Mouse (Mus musculus): ENCODE data around the gene Tas1r2. TPM values are rescaled to one million over a fixed set of nuclear protein-coding genes. Genes with fewer than 3 reads are reported as not detected.

The Tas1r2 gene
- total and polyA plus RNA-seq, 2 experiments from 2014 or later, result not detected

GRCm38 (mm10) chr4:139650907-139651306 is 2.4 kb upstream of the Tas1r2 start:
- peaks cover 20% of the 10 kb centered on the region for H3K36me3 ChIP-seq (ENCODE audit: insufficient read depth, low read length)
- H3K4me1 ChIP-seq (ENCODE audit: insufficient read depth, low read length), result no peaks in the 10 kb centered on the region
- WGBS, result 60% methylated on average over 11 of the region's 11 CpGs
- no peaks in the 10 kb centered on the region for H3K27me3 ChIP-seq (ENCODE audit: insufficient read depth, low read length)
- no peak overlapping the region; the same call in 1 of the 2 replicates for H3K9ac ChIP-seq (replicated peaks; ENCODE audit: low read length, poor library complexity, severe bottlenecking)
- DNase-seq (ENCODE audit: low spot score), result no peak
- no peaks in the 10 kb centered on the region for H3K9me3 ChIP-seq (ENCODE audit: low read length)
- no peak for ATAC-seq (ENCODE audit: low FRiP score)
- no peak overlapping the region for H3K4me3 ChIP-seq (ENCODE audit: low read depth, low read length)
- TF ChIP-seq CTCF (IDR thresholded peaks at IDR 0.05), result no peak
- no peak overlapping the region for H3K4me2 ChIP-seq (ENCODE audit: low read depth, low read length, poor library complexity, severe bottlenecking)
- H3K27ac ChIP-seq (ENCODE audit: low read depth, low read length), result no peak overlapping the region

GRCm38 (mm10) chr4:139661897-139662296 is 8.6 kb downstream of the Tas1r2 start:
- Histone ChIP-seq H3K9me3 (ENCODE audit: low read length) (no peaks in the 10 kb centered on the region), H3K27me3 (ENCODE audit: insufficient read depth, low read length) (no peaks in the 10 kb centered on the region), H3K4me3 (ENCODE audit: low read depth, low read length) (no peak overlapping the region), H3K9ac (replicated peaks; ENCODE audit: low read length, poor library complexity, severe bottlenecking) (no peak overlapping the region), H3K36me3 (ENCODE audit: insufficient read depth, low read length) (no peaks in the 10 kb centered on the region), H3K27ac (ENCODE audit: low read depth, low read length) (no peak overlapping the region), H3K4me2 (ENCODE audit: low read depth, low read length, poor library complexity, severe bottlenecking) (no peak overlapping the region), H3K4me1 (ENCODE audit: insufficient read depth, low read length) (no peaks in the 10 kb centered on the region)
- DNase-seq (ENCODE audit: low spot score) (peak; percentile 60), ATAC-seq (ENCODE audit: low FRiP score) (no peak)
- TF ChIP-seq CTCF (IDR thresholded peaks at IDR 0.05), result no peak
- 75% methylated on average over 14 of the region's 14 CpGs for WGBS

- Histone ChIP-seq H3K36me3 (ENCODE audit: insufficient read depth, low read length) (no peaks in the 10 kb centered on the region), H3K9me3 (ENCODE audit: low read length) (no peaks in the 10 kb centered on the region), H3K9ac (replicated peaks; ENCODE audit: low read length, poor library complexity, severe bottlenecking) (no peak overlapping the region), H3K27ac (ENCODE audit: low read depth, low read length) (no peak overlapping the region), H3K27me3 (ENCODE audit: insufficient read depth, low read length) (no peaks in the 10 kb centered on the region), H3K4me3 (ENCODE audit: low read depth, low read length) (no peak overlapping the region), H3K4me1 (ENCODE audit: insufficient read depth, low read length) (no peaks in the 10 kb centered on the region), H3K4me2 (ENCODE audit: low read depth, low read length, poor library complexity, severe bottlenecking) (no peak overlapping the region)
- peak; percentile 12 for DNase-seq (ENCODE audit: low spot score)
- TF ChIP-seq CTCF (IDR thresholded peaks at IDR 0.05), result no peak
- WGBS, result 69% methylated on average over 6 of the region's 6 CpGs
- no peak for ATAC-seq (ENCODE audit: low FRiP score)
Observed at GRCm38 (mm10) chr4:139667632-139668031, 14.3 kb downstream of the Tas1r2 start.

GRCm38 (mm10) chr4:139669847-139670246 is 16.5 kb downstream of the Tas1r2 start:
- H3K9ac ChIP-seq (replicated peaks; ENCODE audit: low read length, poor library complexity, severe bottlenecking), result no peak overlapping the region
- H3K9me3 ChIP-seq (ENCODE audit: low read length), result no peaks in the 10 kb centered on the region
- no peak overlapping the region for H3K27ac ChIP-seq (ENCODE audit: low read depth, low read length)
- H3K4me2 ChIP-seq (ENCODE audit: low read depth, low read length, poor library complexity, severe bottlenecking), result no peak overlapping the region
- DNase-seq (ENCODE audit: low spot score), result peak; percentile 77
- H3K36me3 ChIP-seq (ENCODE audit: insufficient read depth, low read length), result no peaks in the 10 kb centered on the region
- 16% methylated on average over 6 of the region's 6 CpGs for WGBS
- H3K4me1 ChIP-seq (ENCODE audit: insufficient read depth, low read length), result no peaks in the 10 kb centered on the region
- H3K4me3 ChIP-seq (ENCODE audit: low read depth, low read length), result no peak overlapping the region
- TF ChIP-seq CTCF (IDR thresholded peaks at IDR 0.05), result peak; percentile 84
- H3K27me3 ChIP-seq (ENCODE audit: insufficient read depth, low read length), result no peaks in the 10 kb centered on the region
- no peak for ATAC-seq (ENCODE audit: low FRiP score)

GRCm38 (mm10) chr4:139675696-139676095 is 22.4 kb downstream of the Tas1r2 start:
- H3K27me3 ChIP-seq (ENCODE audit: insufficient read depth, low read length), result no peaks in the 10 kb centered on the region
- no peaks in the 10 kb centered on the region for H3K4me1 ChIP-seq (ENCODE audit: insufficient read depth, low read length)
- no peak for TF ChIP-seq CTCF (IDR thresholded peaks at IDR 0.05)
- ATAC-seq (ENCODE audit: low FRiP score), result no peak
- DNase-seq (ENCODE audit: low spot score), result peak; percentile 69
- no peaks in the 10 kb centered on the region for H3K36me3 ChIP-seq (ENCODE audit: insufficient read depth, low read length)
- WGBS, result 64% methylated on average over 9 of the region's 9 CpGs
- H3K9ac ChIP-seq (replicated peaks; ENCODE audit: low read length, poor library complexity, severe bottlenecking), result no peak overlapping the region
- H3K4me3 ChIP-seq (ENCODE audit: low read depth, low read length), result no peak overlapping the region
- no peaks in the 10 kb centered on the region for H3K9me3 ChIP-seq (ENCODE audit: low read length)
- H3K27ac ChIP-seq (ENCODE audit: low read depth, low read length), result no peak overlapping the region
- no peak overlapping the region for H3K4me2 ChIP-seq (ENCODE audit: low read depth, low read length, poor library complexity, severe bottlenecking)

- no peak for DNase-seq (ENCODE audit: low spot score)
Observed at GRCm38 (mm10) chr4:139683728-139684638, 30.6 kb downstream of the Tas1r2 start.

More at GRCm38 (mm10) chr4:139683728-139684638, 30.6 kb downstream of the Tas1r2 start:
- no peak overlapping the region for H3K27ac ChIP-seq (ENCODE audit: low read depth, low read length)
- H3K4me1 ChIP-seq (ENCODE audit: insufficient read depth, low read length), result no peaks in the 10 kb centered on the region
- no peak overlapping the region for H3K4me2 ChIP-seq (ENCODE audit: low read depth, low read length, poor library complexity, severe bottlenecking)
- 77% methylated on average over 22 of the region's 22 CpGs for WGBS
- H3K9me3 ChIP-seq (ENCODE audit: low read length), result peaks cover 10% of the 10 kb centered on the region; the same call in 1 of the 2 replicates
- H3K4me3 ChIP-seq (ENCODE audit: low read depth, low read length), result no peak overlapping the region
- no peaks in the 10 kb centered on the region for H3K36me3 ChIP-seq (ENCODE audit: insufficient read depth, low read length)
- no peak for TF ChIP-seq CTCF (IDR thresholded peaks at IDR 0.05)
- no peak for ATAC-seq (ENCODE audit: low FRiP score)
- no peak overlapping the region for H3K9ac ChIP-seq (replicated peaks; ENCODE audit: low read length, poor library complexity, severe bottlenecking)
- H3K27me3 ChIP-seq (ENCODE audit: insufficient read depth, low read length), result no peaks in the 10 kb centered on the region
